Mouse (Mus musculus) brain, embryonic 14.5 days (tissue): ENCODE results near the gene Trim41.

Source experiments
- CTCF ChIP-seq: fragments of 200-500 bp; IDR thresholded peaks from 2 replicates; pipeline ENCODE4 v1.5.1; 2012; ENCODE audit warnings: inconsistent platforms, mild to moderate bottlenecking, moderate library complexity, borderline replicate concordance; ENCODE audit not compliant: insufficient read depth, insufficient read length; ENCODE audit errors: extremely low read depth
- POLR2A ChIP-seq: fragments of 200-500 bp; IDR thresholded peaks from 2 replicates; pipeline ENCODE4 v1.6.1; 2012; ENCODE audit warnings: mild to moderate bottlenecking, inconsistent platforms, borderline replicate concordance; ENCODE audit not compliant: poor library complexity, insufficient read depth, insufficient read length, severe bottlenecking; ENCODE audit errors: extremely low read depth

- TF ChIP-seq CTCF (no peak), POLR2A (no peak)
Observed at GRCm38 (mm10) chr11:48816281-48816781, 822 bp downstream of the Trim41 start.
